Mouse (Mus musculus) kidney, adult 2 months (tissue): ENCODE measurements around the gene Specc1. TPM values are rescaled to one million over a fixed set of nuclear protein-coding genes. Genes with fewer than 3 reads are reported as not detected.
"Not testable (repeated sequence)": the region's sequence is repeated elsewhere in the genome, so short reads cannot be mapped to it uniquely, and the experiment has no call there.

Experiments
- DNase-seq: peaks from one replicate; pipeline ENCODE4 v3.0.0; 2021
- H3K27ac ChIP-seq: fragments of 200-500 bp; 2 replicates; pipeline ENCODE4 v1.5.1; 2012; ENCODE audit warnings: low read depth, low read length, control low read depth, inconsistent platforms; ENCODE audit not compliant: insufficient read depth
- H3K27me3 ChIP-seq: fragments of 200-500 bp; replicated peaks from 2 replicates; pipeline ENCODE4 v1.6.1; 2012; ENCODE audit warnings: mild to moderate bottlenecking, moderate library complexity, low read length, inconsistent platforms; ENCODE audit not compliant: control insufficient read depth, insufficient read depth
- H3K36me3 ChIP-seq: fragments of 200-500 bp; 2 replicates; pipeline ENCODE4 v1.6.1; 2012; ENCODE audit warnings: mild to moderate bottlenecking, moderate library complexity, low read length, inconsistent platforms; ENCODE audit not compliant: control insufficient read depth, insufficient read depth
- H3K4me1 ChIP-seq: fragments of 200-500 bp; 2 replicates; pipeline ENCODE4 v1.6.1; 2011; ENCODE audit warnings: low read length; ENCODE audit not compliant: control insufficient read depth, insufficient read depth
- H3K4me3 ChIP-seq: fragments of 200-500 bp; 2 replicates; pipeline ENCODE4 v1.5.1; 2011; ENCODE audit warnings: mild to moderate bottlenecking, low read depth, low read length, control low read depth; ENCODE audit not compliant: insufficient read depth
- CTCF ChIP-seq: fragments of 200-500 bp; conservative IDR thresholded peaks from 2 replicates; pipeline ENCODE4 v1.5.1; 2011; ENCODE audit warnings: low read depth, mild to moderate bottlenecking, control low read depth, low read length, moderate library complexity, mixed read lengths; ENCODE audit not compliant: insufficient read depth, insufficient read length
- POLR2A ChIP-seq: fragments of 200-500 bp; IDR thresholded peaks from one replicate; pipeline ENCODE4 v1.6.1; 2011; ENCODE audit warnings: low read depth, low read length, control low read depth
- WGBS: fragments of 180-500 bp; shearing (Covaris S2); methylation state at CpG from one replicate; pipeline ENCODE4 v1.1.7; 2018; 5-methylcytosine and 5-hydroxymethylcytosine counted together
- polyA plus RNA-seq: library from polyadenylated mRNA; depleted of rRNA; stranded (reverse); fragments of >200 nt; gene quantifications from 2 replicates; pipeline ENCODE4 v1.2.3, GENCODE M21; 2012

Specc1 gene
- polyA plus RNA-seq, 1 experiment: 9.2 TPM

GRCm38 (mm10) chr11:61955136-61955535, 1.4 kb upstream of the Specc1 start:
- Histone ChIP-seq H3K27ac (peak overlapping the region; percentile 62; the same call in 1 of the 2 replicates), H3K36me3 (no peaks in the 10 kb centered on the region)
- WGBS: 31% methylated on average over 6 of the region's 6 CpGs

GRCm38 (mm10) chr11:61955951-61956350, 612 bp upstream of the Specc1 start:
- TF ChIP-seq POLR2A: no peak
- H3K4me1 ChIP-seq: peaks cover 3% of the 10 kb centered on the region; the same call in 1 of the 2 replicates
- H3K36me3 ChIP-seq: no peaks in the 10 kb centered on the region
- no peak overlapping the region for H3K4me3 ChIP-seq
- no peak for DNase-seq
- H3K27me3 ChIP-seq: no peaks in the 10 kb centered on the region; the same call in 1 of the 2 replicates
- 0 out of 2 replicates have a peak overlapping the region, but pooled peaks have one; percentile 6 for H3K27ac ChIP-seq
- 80% methylated on average over 6 of the region's 6 CpGs for WGBS

More at GRCm38 (mm10) chr11:61955136-61955535, 1.4 kb upstream of the Specc1 start:
- peaks cover 3% of the 10 kb centered on the region; the same call in 1 of the 2 replicates for H3K4me1 ChIP-seq
- TF ChIP-seq POLR2A: no peak
- no peak for TF ChIP-seq CTCF
- DNase-seq: peak; percentile 65
- H3K27me3 ChIP-seq: no peaks in the 10 kb centered on the region; the same call in 1 of the 2 replicates
- H3K4me3 ChIP-seq: no peak overlapping the region

- no peak for DNase-seq
- Histone ChIP-seq H3K4me3 (peak overlapping the region; percentile 61), H3K27me3 (no peaks in the 10 kb centered on the region; the same call in 1 of the 2 replicates), H3K4me1 (peaks cover 3% of the 10 kb centered on the region; the same call in 1 of the 2 replicates), H3K36me3 (no peaks in the 10 kb centered on the region), H3K27ac (no peak overlapping the region)
- TF ChIP-seq POLR2A (no peak), CTCF (no peak)
- WGBS: 8% methylated on average over 25 of the region's 25 CpGs
These were observed 792 bp downstream of the Specc1 start for GRCm38 (mm10) chr11:61957296-61957813.

GRCm38 (mm10) chr11:61958706-61959105, 2.1 kb downstream of the Specc1 start:
- not testable (repeated sequence) for DNase-seq, H3K27me3 ChIP-seq, H3K36me3 ChIP-seq, H3K27ac ChIP-seq, H3K4me1 ChIP-seq, H3K4me3 ChIP-seq
- 66% methylated on average over 6 of the region's 6 CpGs for WGBS

- Histone ChIP-seq H3K36me3 (no peaks in the 10 kb centered on the region), H3K4me3 (no peak overlapping the region), H3K27ac (no peak overlapping the region), H3K27me3 (no peaks in the 10 kb centered on the region; the same call in 1 of the 2 replicates), H3K4me1 (no peaks in the 10 kb centered on the region; the same call in 1 of the 2 replicates)
- TF ChIP-seq CTCF (no peak), POLR2A (no peak)
- no peak for DNase-seq
- 86% methylated on average over 2 of the region's 2 CpGs for WGBS
These were observed 3.5 kb downstream of the Specc1 start for GRCm38 (mm10) chr11:61960096-61960495.

GRCm38 (mm10) chr11:61962684-61963083, 6.1 kb downstream of the Specc1 start:
- no peaks in the 10 kb centered on the region; the same call in 1 of the 2 replicates for H3K27me3 ChIP-seq
- no peaks in the 10 kb centered on the region for H3K4me1 ChIP-seq
- no peak for TF ChIP-seq POLR2A
- no peak for TF ChIP-seq CTCF
- no peak for DNase-seq
- no peaks in the 10 kb centered on the region for H3K36me3 ChIP-seq
- H3K27ac ChIP-seq: no peak overlapping the region
- H3K4me3 ChIP-seq: no peak overlapping the region
- 81% methylated on average over 6 of the region's 6 CpGs for WGBS

GRCm38 (mm10) chr11:61963193-61963592, 6.6 kb downstream of the Specc1 start:
- no peaks in the 10 kb centered on the region for H3K36me3 ChIP-seq
- WGBS: 88% methylated on average over 3 of the region's 3 CpGs
- no peaks in the 10 kb centered on the region for H3K27me3 ChIP-seq
- no peak overlapping the region for H3K4me3 ChIP-seq
- H3K4me1 ChIP-seq: no peaks in the 10 kb centered on the region
- DNase-seq: no peak
- H3K27ac ChIP-seq: no peak overlapping the region
- TF ChIP-seq POLR2A: no peak
- TF ChIP-seq CTCF: no peak
